Mouse (Mus musculus) brain, embryonic 14.5 days (tissue): ENCODE measurements at regions not wholly inside any gene's neighbourhood (a gene's known extent, or its start where the extent isn't known, plus 50 kb on each side); places are given as distances from the start of the nearest gene placed in this dataset.

Experiments used
- DNase-seq: peaks from one replicate; pipeline ENCODE4 v3.0.0-alpha.2; 2011; ENCODE audit warnings: low read depth
- CTCF ChIP-seq: fragments of 200-500 bp; IDR thresholded peaks from 2 replicates; pipeline ENCODE4 v1.5.1; 2012; ENCODE audit warnings: inconsistent platforms, mild to moderate bottlenecking, moderate library complexity, borderline replicate concordance; ENCODE audit not compliant: insufficient read depth, insufficient read length; ENCODE audit errors: extremely low read depth
- POLR2A ChIP-seq: fragments of 200-500 bp; IDR thresholded peaks from 2 replicates; pipeline ENCODE4 v1.6.1; 2012; ENCODE audit warnings: mild to moderate bottlenecking, inconsistent platforms, borderline replicate concordance; ENCODE audit not compliant: poor library complexity, insufficient read depth, insufficient read length, severe bottlenecking; ENCODE audit errors: extremely low read depth

GRCm38 (mm10) chr15:62128546-62129212, 1205.9 kb upstream of the A1bg start:
- DNase-seq: peak; percentile 27
- no peak for TF ChIP-seq POLR2A

GRCm38 (mm10) chr15:62127602-62128158, 1204.9 kb upstream of the A1bg start:
- peak; percentile 75 for DNase-seq
- no peak for TF ChIP-seq POLR2A
- no peak for TF ChIP-seq CTCF

- DNase-seq: no peak
- TF ChIP-seq POLR2A (no peak), CTCF (no peak)
Observed at GRCm38 (mm10) chr15:62125718-62126117, 1202.9 kb upstream of the A1bg start.

- no peak for TF ChIP-seq CTCF
- TF ChIP-seq POLR2A: no peak
- no peak for DNase-seq
Observed at GRCm38 (mm10) chr15:62123756-62124155, 1200.9 kb upstream of the A1bg start.

GRCm38 (mm10) chr15:62122265-62123023, 1199.6 kb upstream of the A1bg start:
- no peak for DNase-seq
- TF ChIP-seq POLR2A: no peak
- TF ChIP-seq CTCF: no peak

GRCm38 (mm10) chr15:62121696-62122095, 1198.9 kb upstream of the A1bg start:
- no peak for DNase-seq
- no peak for TF ChIP-seq CTCF

GRCm38 (mm10) chr15:62120735-62121134, 1197.9 kb upstream of the A1bg start:
- no peak for DNase-seq
- no peak for TF ChIP-seq CTCF
- no peak for TF ChIP-seq POLR2A

GRCm38 (mm10) chr15:62118997-62119396, 1196.2 kb upstream of the A1bg start:
- no peak for DNase-seq
- no peak for TF ChIP-seq POLR2A
- TF ChIP-seq CTCF: no peak

- no peak for DNase-seq
- TF ChIP-seq POLR2A: no peak
- TF ChIP-seq CTCF: no peak
Observed at GRCm38 (mm10) chr15:62116184-62116583, 1193.4 kb upstream of the A1bg start.

GRCm38 (mm10) chr15:62114815-62115214, 1192.0 kb upstream of the A1bg start:
- TF ChIP-seq CTCF: no peak
- TF ChIP-seq POLR2A: no peak
- DNase-seq: no peak

- peak; percentile 42 for DNase-seq
- TF ChIP-seq CTCF (no peak), POLR2A (no peak)
Observed at GRCm38 (mm10) chr15:62112151-62112550, 1189.3 kb upstream of the A1bg start.

GRCm38 (mm10) chr15:62107976-62108375, 1185.2 kb upstream of the A1bg start:
- peak; percentile 31 for DNase-seq
- TF ChIP-seq CTCF (no peak), POLR2A (no peak)

GRCm38 (mm10) chr15:62106518-62106975, 1183.7 kb upstream of the A1bg start:
- peak; percentile 93 for DNase-seq
- TF ChIP-seq POLR2A: no peak
- TF ChIP-seq CTCF: no peak
